Mouse (Mus musculus) kidney, adult 18-20 months (tissue): Measurements from ENCODE around the gene Dpp7.

ENCODE experiments used
- DNase-seq: peaks from one replicate; pipeline ENCODE4 v3.0.0; 2021

Gene Dpp7

DNA sequence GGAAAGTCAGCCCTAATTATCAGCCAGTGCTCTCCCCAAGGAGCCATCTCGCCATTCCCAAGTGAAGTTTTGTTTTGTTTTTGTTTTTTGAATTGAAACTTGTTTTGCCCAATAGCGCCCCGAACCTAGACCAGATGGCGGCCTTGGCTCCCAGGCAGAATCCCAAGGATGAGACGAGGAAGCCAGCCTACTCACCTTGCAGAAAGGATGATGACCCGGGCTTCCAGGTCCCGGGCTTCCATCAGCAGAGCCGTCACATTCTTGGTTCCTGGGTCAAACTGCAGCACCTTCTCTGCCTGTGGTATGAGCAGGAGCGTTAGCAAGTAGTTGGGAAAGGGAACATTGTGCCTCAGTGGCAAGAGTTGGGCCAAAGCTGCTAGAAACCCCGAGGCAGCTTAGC, 46.0 kb downstream of the Dpp7 start:
- DNase-seq: no peak

DNA sequence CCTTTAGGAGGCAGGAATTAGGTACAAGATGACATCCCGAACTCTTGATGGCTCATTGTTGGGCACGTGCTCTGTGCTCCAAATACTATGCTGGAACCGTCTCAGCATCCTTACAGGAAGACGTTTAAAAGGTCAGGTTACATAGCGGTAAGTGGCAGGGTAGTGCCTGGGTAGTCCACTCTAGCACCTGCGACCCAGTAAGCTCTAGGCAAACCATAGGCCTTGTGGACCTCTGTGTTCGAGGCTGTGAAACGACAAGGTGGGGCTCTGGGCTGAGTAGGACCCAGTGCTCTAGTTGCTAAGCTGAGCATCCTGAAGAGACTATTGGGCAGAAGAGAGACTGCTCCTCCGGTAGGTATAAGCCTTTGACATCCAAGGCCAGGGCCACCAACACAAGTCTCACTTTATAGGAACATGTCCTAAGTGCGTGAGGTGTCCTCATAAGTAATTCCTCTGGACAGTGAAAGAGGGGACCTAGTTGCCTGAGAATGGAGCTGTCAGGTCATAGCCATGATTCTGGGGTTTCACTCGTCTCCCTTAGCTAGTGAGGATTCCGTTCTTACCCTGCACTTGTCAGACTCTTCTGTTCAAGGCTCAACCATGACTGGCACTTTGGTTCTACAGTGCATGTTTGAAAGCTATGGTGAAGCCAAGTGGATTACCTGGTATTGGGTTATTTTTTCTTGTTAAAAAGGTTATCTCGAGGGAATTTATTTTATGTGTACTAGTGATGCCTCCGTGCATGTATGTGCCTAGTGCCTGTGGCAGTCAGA, 50.4 kb downstream of the Dpp7 start:
- no peak for DNase-seq

DNA sequence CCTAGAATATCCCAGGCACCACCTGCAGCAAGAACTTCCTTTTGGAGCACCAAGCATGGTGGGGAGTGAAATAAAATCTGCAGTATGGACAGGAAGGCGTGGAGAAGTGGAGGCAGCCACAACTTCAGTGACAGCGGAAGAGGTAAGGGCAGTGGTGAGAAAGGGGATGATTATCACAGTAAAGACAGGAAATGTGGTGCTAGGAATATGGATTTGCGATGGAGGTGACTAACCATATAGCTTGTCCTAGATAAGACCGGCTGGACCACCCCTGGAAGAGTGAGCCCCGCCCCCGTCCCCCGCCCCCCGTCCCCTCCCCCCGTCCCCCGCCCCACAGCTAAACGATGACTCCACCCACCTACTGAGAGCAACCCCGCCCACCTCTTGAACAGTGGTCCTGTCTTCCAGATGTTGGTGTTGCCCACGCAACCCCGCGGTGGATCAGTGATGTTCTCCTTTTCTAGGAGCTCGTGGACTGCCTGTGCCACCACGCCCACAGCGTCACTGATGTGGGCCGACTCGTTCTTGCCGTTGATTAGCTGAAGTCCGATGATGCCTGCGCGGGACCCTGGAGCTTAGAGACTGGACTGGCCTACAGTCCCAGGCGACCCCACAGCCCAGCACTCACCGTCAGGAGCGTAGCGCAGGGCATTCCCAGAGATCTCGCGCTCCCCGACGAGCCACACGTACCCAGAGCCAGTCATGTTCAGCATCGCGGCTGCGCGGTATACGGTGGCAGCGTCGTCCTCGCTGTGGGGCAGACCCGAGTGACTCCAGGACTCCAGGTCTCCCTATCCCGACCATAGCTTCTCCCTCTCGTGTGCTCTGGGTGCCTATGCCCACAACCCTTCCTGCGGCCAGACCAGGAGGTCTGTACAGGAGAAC, 51.3 kb downstream of the Dpp7 start:
- no peak for DNase-seq

DNA sequence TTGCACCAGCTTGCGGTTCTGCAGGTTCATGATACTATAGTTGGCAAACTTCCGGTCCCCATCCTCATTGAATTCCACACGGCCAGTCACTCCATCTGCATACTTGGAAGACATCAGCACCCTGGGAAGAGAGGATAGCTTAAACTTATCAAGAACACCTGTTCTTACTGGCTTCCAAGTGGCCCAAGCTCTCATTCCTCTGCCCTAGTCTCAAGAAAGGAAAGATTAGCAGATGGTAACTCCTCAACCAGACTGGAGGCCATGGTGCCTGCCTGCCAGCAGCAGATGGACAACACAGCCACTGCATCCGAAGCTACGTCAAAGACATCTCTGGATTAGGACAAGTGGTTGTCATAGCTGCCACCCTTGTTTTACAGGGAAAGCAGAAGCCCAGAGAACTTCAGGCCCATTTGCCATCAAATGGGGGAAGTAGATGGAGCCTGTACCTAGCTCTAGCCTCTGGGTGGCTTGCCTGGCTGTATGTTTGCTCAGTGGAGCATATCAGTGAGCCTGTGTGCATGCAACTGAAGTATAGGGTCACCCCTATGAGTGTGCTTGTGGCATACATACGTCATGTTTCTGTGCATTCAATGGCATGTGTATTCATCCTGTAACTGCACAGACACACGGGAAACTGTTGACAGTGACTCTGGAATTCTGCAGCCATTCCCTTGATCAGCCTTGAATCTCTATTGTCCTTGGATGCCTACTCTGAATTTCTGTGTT, 52.1 kb downstream of the Dpp7 start:
- DNase-seq: no peak

DNA sequence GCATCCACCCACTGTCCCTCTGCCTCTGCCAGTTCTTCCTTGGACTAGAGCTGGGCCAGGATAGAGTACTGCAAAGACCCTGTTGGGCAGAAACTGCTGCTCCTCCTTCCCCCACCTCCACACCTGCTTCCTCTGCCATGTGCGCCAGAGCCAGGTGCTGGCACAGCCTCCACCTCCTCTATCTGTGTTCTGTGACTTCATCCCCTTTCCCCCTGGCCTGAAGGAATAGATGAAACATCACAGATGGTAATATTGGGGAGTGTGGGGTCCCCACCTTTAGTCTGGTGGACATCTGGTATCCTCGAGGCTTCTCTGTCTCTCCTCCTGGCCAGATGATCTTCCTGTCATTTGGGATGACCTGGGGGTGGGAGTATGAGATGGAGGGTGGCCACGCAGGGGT, 52.7 kb downstream of the Dpp7 start:
- DNase-seq: no peak
